Mouse (Mus musculus) liver, embryonic 13.5 days (tissue): ENCODE results near the gene Kdm5b. TPM values are rescaled to one million over a fixed set of nuclear protein-coding genes. Genes with fewer than 3 reads are reported as not detected.

Experiments used
- ATAC-seq: fragments of 200-750 bp; cut with Nextera tagmentation; 2 replicates; pipeline ENCODE4 v1.8.0; 2017; ENCODE audit warnings: low read depth, mild to moderate bottlenecking, moderate number of reproducible peaks, moderate library complexity
- DNase-seq: peaks from one replicate; pipeline ENCODE4 v3.0.0; 2022
- H3K27ac ChIP-seq: fragments of 300-500 bp; sonication (generic); 2 replicates; pipeline ENCODE4 v1.5.1; 2015; ENCODE audit warnings: moderate library complexity, mild to moderate bottlenecking, inconsistent platforms
- H3K27me3 ChIP-seq: fragments of 300-500 bp; sonication (generic); 2 replicates; pipeline ENCODE4 v1.6.1; 2015; ENCODE audit warnings: mild to moderate bottlenecking, inconsistent platforms
- H3K36me3 ChIP-seq: fragments of 300-500 bp; sonication (generic); 2 replicates; pipeline ENCODE4 v1.6.1; 2015; ENCODE audit warnings: mild to moderate bottlenecking, inconsistent platforms
- H3K4me1 ChIP-seq: fragments of 300-500 bp; sonication (generic); replicated peaks from 2 replicates; pipeline ENCODE4 v1.6.1; 2015; ENCODE audit warnings: inconsistent platforms
- H3K4me2 ChIP-seq: fragments of 300-500 bp; sonication (generic); 2 replicates; pipeline ENCODE4 v1.6.1; 2015; ENCODE audit warnings: inconsistent platforms, mild to moderate bottlenecking, moderate library complexity
- H3K4me3 ChIP-seq: fragments of 300-500 bp; sonication (generic); replicated peaks from 2 replicates; pipeline ENCODE4 v1.5.1; 2015; ENCODE audit warnings: mild to moderate bottlenecking, inconsistent platforms
- H3K9ac ChIP-seq: fragments of 300-500 bp; sonication (generic); 2 replicates; pipeline ENCODE4 v1.6.1; 2015; ENCODE audit warnings: mild to moderate bottlenecking, inconsistent platforms
- H3K9me3 ChIP-seq: fragments of 300-500 bp; sonication (generic); replicated peaks from 2 replicates; pipeline ENCODE4 v1.6.1; 2016; ENCODE audit warnings: inconsistent platforms
- WGBS: fragments of 180-500 bp; shearing (Covaris S2); methylation state at CpG from one replicate; pipeline ENCODE4 v1.1.7; 2015; ENCODE audit not compliant: insufficient replicate concordance; 5-methylcytosine and 5-hydroxymethylcytosine counted together
- polyA plus RNA-seq: library from polyadenylated mRNA; unstranded; fragments of >200 nt; fragmentation: Nextera tagmentation; extraction: Ambion mirVana; gene quantifications from 2 replicates; pipeline ENCODE4 v1.2.1, GENCODE M21; 2015

Gene Kdm5b
- polyA plus RNA-seq, 1 experiment from 2014 or later = 7.7 TPM

DNA sequence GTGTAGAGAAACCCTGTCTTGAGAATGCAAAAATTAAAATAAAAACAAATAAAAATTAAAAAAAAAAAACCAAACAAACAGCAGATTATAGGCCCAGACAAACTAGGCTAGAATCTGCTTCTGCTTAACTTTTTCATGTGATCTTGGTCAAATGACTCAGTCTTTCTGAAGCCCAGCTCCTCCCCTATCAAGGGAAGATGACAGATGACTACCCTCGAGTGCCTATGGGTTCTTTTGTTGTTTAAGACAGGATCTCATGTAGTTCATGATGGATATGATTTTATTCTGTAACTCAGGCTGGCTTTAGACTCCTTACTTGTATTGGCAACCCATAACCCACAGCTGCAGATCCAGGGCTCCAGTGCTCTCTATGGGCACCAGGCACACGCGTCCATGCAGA is 8.1 kb upstream of the Kdm5b start:
- no peak overlapping the region for H3K27ac ChIP-seq
- H3K9me3 ChIP-seq = no peaks in the 10 kb centered on the region
- H3K27me3 ChIP-seq = no peaks in the 10 kb centered on the region
- H3K36me3 ChIP-seq = no peaks in the 10 kb centered on the region
- no peak overlapping the region for H3K4me2 ChIP-seq
- no peak overlapping the region for H3K4me3 ChIP-seq
- 69% methylated on average over 3 of the region's 3 CpGs for WGBS
- peaks cover 24% of the 10 kb centered on the region for H3K4me1 ChIP-seq
- no peak for ATAC-seq
- no peak overlapping the region for H3K9ac ChIP-seq
- no peak for DNase-seq

DNA sequence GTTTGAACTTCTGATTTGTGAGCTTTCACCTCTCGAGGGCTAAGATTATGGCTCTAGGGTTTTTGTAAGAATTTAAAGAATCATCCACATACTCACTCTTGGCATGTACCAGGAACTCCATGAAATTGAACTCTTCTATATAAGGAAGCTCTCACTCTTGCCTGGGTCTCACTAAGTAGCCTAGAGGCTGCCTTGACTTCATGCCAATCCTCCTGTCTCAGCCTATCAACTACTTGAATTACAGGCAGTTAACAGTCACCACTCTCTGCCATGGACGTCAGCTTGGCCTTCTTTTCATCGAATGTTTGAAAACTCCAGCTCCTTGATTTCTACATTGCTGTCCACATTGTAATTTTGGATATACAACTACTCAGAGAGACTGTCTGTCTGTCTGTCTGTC is 7.6 kb upstream of the Kdm5b start:
- Histone ChIP-seq H3K27me3 (no peaks in the 10 kb centered on the region), H3K4me2 (no peak overlapping the region), H3K27ac (no peak overlapping the region), H3K4me3 (no peak overlapping the region), H3K9me3 (no peaks in the 10 kb centered on the region), H3K4me1 (peaks cover 29% of the 10 kb centered on the region), H3K36me3 (no peaks in the 10 kb centered on the region), H3K9ac (no peak overlapping the region)
- no peak for DNase-seq
- WGBS = 58% methylated on average over 3 of the region's 3 CpGs
- ATAC-seq = no peak

DNA sequence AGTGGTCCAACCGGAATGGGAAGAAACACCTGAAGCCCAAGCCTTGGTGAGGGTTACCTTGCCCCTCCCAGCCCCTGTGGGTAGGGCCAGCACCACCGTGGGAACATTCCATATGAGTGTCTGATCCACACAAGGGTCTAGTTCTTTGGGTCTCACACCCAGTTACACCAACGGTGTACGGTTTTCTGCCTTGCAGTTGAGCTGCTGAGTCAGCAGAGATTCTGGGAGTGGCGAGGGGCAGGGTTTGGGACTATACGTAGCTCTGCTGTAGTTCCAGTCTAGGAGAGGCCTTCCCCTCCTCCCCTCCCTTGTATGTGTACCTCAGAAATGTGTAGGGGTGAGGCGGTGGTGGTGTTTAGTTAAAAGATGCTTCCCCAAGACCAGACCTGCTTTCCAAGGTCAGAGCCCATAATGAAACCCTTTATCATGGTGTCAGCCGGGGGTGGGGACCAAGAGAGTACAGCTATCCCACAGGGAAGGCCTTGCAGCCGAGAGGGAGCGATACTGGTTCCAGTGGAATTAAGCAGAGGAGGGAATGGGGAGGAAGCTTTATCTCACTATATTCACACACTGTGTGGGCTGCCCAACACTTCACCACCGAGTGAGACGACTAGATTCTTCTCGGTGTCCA is 4.6 kb upstream of the Kdm5b start:
- no peak for ATAC-seq
- peak overlapping the region; percentile 72; the same call in 1 of the 2 replicates for H3K9ac ChIP-seq

DNA sequence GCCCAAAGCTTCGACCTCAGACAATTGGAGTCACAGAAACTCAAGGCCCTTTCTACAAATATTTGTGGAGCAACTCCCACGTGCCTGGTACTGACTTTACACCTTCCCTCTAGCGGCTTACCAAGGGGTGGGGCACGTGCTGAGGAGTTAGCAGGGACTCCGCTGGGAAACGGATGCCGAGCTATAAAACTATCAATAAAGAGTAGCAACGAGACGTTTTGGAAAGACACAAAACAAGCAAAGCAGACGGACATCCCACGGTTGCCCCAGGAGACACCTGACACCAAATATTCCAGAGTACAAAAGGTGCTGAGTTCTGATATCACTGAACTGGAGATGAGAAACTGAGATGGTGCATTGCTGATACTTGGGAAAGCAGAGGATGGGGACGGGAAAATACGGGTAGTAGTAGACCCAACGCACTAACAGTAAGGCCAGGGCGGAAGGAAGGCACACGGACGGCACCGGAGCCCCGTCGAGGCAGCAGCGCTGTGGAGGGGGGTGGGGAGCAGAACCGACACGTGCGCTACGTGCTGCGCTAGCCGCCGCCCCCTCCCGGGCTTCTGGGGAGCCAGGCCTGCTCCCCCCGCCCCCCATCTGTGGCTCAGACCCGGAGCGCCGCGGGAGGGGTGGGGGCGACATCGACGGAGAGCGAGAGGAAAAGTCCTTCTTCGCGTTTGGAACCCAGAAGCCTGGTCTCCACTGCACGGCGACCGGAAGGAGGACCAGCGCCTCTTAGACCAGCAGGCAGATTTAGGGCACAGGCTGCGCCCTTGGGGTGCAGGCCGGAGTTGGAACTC is 3.9 kb upstream of the Kdm5b start:
- Histone ChIP-seq H3K27me3 (no peaks in the 10 kb centered on the region), H3K4me1 (peaks cover 37% of the 10 kb centered on the region), H3K4me3 (peak overlapping the region; percentile 74), H3K36me3 (no peaks in the 10 kb centered on the region), H3K4me2 (peak overlapping the region; percentile 96), H3K9ac (peak overlapping the region; percentile 72), H3K9me3 (no peaks in the 10 kb centered on the region), H3K27ac (peak overlapping the region; percentile 53)
- DNase-seq = peak; percentile 48
- ATAC-seq = peak; percentile 7; the same call in 1 of the 2 replicates
- WGBS = 2% methylated on average over 46 of the region's 46 CpGs

More for the DNA sequence above, 4.6 kb upstream of the Kdm5b start:
- Histone ChIP-seq H3K27me3 (no peaks in the 10 kb centered on the region), H3K36me3 (no peaks in the 10 kb centered on the region), H3K4me2 (peak overlapping the region; percentile 96), H3K4me3 (peak overlapping the region; percentile 74), H3K9me3 (no peaks in the 10 kb centered on the region), H3K27ac (peak overlapping the region; percentile 3; the same call in 1 of the 2 replicates), H3K4me1 (peaks cover 37% of the 10 kb centered on the region)
- DNase-seq = peak; percentile 22
- 29% methylated on average over 13 of the region's 13 CpGs for WGBS

DNA sequence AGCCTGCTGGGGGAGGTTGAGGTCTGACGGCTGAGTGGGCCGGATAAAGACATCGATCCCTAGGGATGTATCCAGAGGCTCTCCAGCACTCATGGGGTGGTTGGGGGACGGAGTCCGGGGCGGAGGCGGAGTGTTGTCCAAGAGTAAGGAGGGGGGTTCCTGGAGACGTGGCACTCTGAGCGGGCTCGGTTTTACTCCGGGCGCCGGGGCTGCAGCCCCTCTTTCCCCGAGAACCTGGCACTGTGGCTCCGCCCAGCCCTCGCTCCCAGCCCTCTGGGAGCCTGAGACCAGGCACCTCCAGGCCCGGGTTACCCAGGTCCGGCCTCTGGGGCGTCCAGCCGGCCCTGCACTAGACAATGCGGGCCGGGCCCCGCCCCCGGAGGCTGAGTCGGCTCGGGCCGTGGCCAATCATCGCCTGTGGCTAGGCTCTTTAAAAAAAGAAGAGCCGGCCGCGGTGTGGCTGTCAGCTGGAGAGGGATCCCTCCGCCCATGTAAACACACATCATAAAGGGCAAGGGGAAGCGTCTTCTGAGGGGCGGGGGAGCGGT is 3.2 kb upstream of the Kdm5b start:
- peak overlapping the region; percentile 72 for H3K9ac ChIP-seq
- peak; percentile 88 for DNase-seq
- peak overlapping the region; percentile 53 for H3K27ac ChIP-seq
- peak overlapping the region; percentile 74 for H3K4me3 ChIP-seq
- H3K27me3 ChIP-seq = no peaks in the 10 kb centered on the region
- no peaks in the 10 kb centered on the region for H3K9me3 ChIP-seq
- peak overlapping the region; percentile 96 for H3K4me2 ChIP-seq
- no peaks in the 10 kb centered on the region for H3K36me3 ChIP-seq
- WGBS = under 1% methylated on average over 35 of the region's 35 CpGs
- peaks cover 44% of the 10 kb centered on the region for H3K4me1 ChIP-seq
- peak; percentile 93 for ATAC-seq

DNA sequence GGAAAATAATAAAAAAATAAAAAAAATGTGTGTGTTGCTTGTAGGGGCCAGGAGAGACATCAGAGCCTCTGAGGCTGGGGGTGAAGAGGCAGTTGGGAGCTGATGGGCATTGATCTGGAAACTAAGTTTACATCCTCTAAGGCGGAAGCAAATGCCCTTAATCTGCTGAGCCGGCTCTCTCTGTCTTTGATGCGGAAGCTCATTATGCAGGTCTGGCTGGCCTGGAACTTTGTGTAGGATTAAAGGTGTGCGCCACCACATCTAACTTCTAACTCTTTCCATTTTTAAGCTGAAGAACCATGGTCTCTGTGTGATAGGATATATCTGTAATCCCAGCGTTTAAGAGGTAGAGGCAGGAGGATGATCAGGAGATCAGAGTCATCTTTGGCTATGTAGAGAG is 1.5 kb upstream of the Kdm5b start:
- H3K9ac ChIP-seq = no peak overlapping the region
- no peak for DNase-seq
- H3K4me2 ChIP-seq = no peak overlapping the region
- no peak overlapping the region for H3K4me3 ChIP-seq
- no peak for ATAC-seq
- peaks cover 54% of the 10 kb centered on the region for H3K4me1 ChIP-seq
- no peaks in the 10 kb centered on the region for H3K27me3 ChIP-seq
- no peak overlapping the region for H3K27ac ChIP-seq
- no peaks in the 10 kb centered on the region for H3K9me3 ChIP-seq
- H3K36me3 ChIP-seq = no peaks in the 10 kb centered on the region
- WGBS = 63% methylated on average over 5 of the region's 5 CpGs

DNA sequence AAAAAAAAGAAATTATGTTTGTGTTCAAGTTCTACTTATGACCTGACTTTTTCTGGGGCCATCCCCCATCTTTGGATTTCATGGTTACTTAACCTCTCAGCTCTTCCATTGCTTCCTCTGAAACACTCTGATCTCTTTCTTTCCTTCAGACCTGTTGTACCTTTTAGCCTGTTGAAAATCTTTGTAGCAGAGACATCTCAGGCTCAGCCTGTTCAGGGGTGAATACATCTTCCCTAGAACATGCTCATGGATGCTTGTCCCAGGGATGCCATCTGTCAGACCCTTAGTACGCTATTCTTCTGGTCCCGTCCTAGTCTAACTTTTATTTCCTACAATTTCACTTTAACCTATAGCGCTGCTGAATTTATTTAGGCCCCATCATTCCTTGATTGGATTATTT is 745 bp upstream of the Kdm5b start:
- Histone ChIP-seq H3K4me2 (no peak overlapping the region), H3K36me3 (no peaks in the 10 kb centered on the region), H3K9ac (no peak overlapping the region), H3K9me3 (no peaks in the 10 kb centered on the region), H3K4me1 (peaks cover 58% of the 10 kb centered on the region), H3K27ac (no peak overlapping the region), H3K4me3 (no peak overlapping the region), H3K27me3 (no peaks in the 10 kb centered on the region)
- DNase-seq = no peak
- WGBS = 87% methylated on average over 3 of the region's 3 CpGs
- ATAC-seq = no peak

DNA sequence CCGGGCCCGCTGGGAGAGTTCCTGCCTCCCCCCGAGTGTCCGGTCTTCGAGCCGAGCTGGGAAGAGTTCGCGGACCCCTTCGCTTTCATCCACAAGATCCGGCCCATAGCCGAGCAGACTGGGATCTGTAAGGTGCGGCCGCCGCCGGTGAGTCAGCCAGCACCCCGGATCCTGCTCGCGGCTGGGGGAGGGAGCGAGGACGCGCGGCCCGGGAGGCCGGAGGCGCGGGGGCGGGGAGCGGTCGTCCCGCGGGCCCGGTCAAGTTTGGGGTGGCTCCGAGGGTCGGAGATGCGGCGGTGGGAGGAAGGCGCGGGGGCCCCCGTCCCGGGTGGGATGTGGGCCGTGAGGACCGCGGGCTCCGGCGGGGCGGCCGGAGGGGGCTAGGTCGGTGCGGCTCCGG is 425 bp downstream of the Kdm5b start:
- Histone ChIP-seq H3K36me3 (no peaks in the 10 kb centered on the region), H3K27ac (peak overlapping the region; percentile 35), H3K4me1 (peaks cover 55% of the 10 kb centered on the region), H3K9ac (peak overlapping the region; percentile 91), H3K27me3 (no peaks in the 10 kb centered on the region), H3K4me3 (peak overlapping the region; percentile 92), H3K4me2 (peak overlapping the region; percentile 99), H3K9me3 (no peaks in the 10 kb centered on the region)
- ATAC-seq = peak; percentile 42
- DNase-seq = peak; percentile 39
- under 1% methylated on average over 49 of the region's 50 CpGs for WGBS

DNA sequence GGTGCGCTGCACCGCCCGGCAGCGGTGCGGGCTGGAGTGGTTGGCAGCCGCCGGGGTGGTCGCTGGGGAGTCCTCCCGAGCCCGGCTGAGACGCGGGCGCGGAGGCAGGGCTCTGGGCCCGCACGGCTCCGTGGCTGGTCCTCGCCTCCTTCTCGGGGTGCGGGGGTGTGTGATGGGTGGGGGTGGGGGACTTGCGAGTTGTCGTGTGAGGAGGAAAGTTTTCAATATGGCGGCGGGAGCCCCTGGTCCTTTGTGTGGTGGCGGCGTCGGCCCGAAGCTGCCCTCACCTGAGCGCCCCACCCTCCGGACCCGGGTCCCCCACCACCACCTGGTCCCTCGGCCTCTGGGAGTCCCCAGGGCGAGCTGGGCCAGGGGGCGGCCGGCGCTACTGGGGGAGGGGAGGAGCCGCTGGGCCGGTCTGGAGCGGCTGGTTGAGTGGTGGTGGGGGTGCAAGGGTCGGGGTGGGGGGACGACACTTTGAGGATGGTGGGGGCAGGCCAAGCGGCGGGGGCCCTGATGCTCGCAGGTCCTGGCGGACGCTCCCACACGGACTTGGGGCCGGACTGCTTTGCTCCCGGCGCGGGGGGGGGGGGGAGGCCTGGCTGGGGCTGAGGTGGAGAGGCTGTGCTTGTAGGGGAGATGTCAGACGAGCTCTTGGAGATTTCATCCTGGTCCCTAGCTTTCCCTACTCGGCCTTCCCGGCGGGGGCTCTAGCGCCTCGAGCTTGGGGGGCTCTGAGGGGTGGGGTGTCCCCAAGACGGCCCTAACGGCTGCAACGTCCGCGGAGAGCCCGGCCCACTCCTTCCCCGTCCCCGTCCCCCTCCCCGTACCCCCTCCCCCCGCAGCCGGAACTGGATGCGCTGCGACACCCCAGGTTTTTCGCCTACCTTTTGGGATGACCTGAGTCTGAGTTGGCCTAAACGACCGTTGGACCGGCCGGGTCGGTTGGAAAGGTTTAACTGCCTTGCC is 1.1 kb downstream of the Kdm5b start:
- Histone ChIP-seq H3K4me2 (peak overlapping the region; percentile 99), H3K4me3 (peak overlapping the region; percentile 92), H3K27ac (peak overlapping the region; percentile 35), H3K4me1 (peaks cover 49% of the 10 kb centered on the region), H3K9ac (peak overlapping the region; percentile 91), H3K36me3 (no peaks in the 10 kb centered on the region), H3K9me3 (no peaks in the 10 kb centered on the region), H3K27me3 (no peaks in the 10 kb centered on the region)
- ATAC-seq = peak; percentile 9; the same call in 1 of the 2 replicates
- no peak for DNase-seq
- under 1% methylated on average over 72 of the region's 76 CpGs for WGBS

DNA sequence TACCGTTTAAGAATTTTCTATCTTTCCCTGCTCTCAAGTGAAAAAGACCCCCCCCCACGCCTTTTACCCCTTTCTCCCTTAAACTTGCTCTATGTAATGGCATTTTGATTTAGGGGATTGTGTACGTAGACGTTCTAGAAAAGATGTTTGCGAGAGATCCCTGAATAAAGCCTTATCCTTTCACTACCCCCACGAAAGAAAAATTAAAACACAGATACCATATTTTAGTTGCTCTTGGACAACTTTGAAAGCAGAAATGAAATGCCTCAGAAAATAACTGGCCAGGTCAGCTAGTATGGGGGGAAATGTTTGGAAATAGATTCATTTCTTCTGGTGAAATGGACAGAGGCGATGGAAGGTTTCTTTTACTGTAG is 1.8 kb downstream of the Kdm5b start:
- Histone ChIP-seq H3K4me2 (peak overlapping the region; percentile 99), H3K4me1 (peaks cover 43% of the 10 kb centered on the region), H3K9me3 (no peaks in the 10 kb centered on the region), H3K27me3 (no peaks in the 10 kb centered on the region), H3K27ac (peak overlapping the region; percentile 14; the same call in 1 of the 2 replicates), H3K9ac (peak overlapping the region; percentile 91), H3K4me3 (peak overlapping the region; percentile 92), H3K36me3 (no peaks in the 10 kb centered on the region)
- 11% methylated on average over 7 of the region's 7 CpGs for WGBS
- DNase-seq (no peak), ATAC-seq (no peak)

DNA sequence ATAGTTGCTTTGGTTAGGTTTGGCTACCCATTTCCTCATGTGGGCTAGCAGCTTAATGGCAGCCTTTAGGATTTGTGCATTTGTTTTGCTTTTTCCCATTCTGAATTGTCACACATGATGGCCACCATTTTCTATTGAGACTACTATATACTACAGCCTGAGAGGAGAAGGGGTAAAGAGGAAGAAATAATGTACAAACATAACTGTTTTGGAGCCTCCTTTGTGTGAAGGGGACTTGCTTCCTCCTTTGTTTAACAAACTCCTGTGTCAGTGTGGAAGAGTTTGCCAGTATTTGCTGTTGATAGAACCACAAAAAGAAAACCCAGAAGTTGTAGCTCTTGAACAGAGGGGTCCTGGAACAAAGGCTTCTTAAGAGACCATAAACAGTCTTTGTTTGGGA is 2.5 kb downstream of the Kdm5b start:
- Histone ChIP-seq H3K4me1 (peaks cover 38% of the 10 kb centered on the region), H3K27me3 (no peaks in the 10 kb centered on the region), H3K36me3 (no peaks in the 10 kb centered on the region), H3K27ac (peak overlapping the region; percentile 14; the same call in 1 of the 2 replicates), H3K4me2 (peak overlapping the region; percentile 99), H3K9me3 (no peaks in the 10 kb centered on the region), H3K9ac (no peak overlapping the region), H3K4me3 (peak overlapping the region; percentile 92; the same call in 1 of the 2 replicates)
- ATAC-seq (no peak), DNase-seq (no peak)
